Mouse (Mus musculus): ENCODE measurements at regions not wholly inside any gene's neighbourhood (a gene's known extent, or its start where the extent isn't known, plus 50 kb on each side); places are given as distances from the start of the nearest gene placed in this dataset.

DNA sequence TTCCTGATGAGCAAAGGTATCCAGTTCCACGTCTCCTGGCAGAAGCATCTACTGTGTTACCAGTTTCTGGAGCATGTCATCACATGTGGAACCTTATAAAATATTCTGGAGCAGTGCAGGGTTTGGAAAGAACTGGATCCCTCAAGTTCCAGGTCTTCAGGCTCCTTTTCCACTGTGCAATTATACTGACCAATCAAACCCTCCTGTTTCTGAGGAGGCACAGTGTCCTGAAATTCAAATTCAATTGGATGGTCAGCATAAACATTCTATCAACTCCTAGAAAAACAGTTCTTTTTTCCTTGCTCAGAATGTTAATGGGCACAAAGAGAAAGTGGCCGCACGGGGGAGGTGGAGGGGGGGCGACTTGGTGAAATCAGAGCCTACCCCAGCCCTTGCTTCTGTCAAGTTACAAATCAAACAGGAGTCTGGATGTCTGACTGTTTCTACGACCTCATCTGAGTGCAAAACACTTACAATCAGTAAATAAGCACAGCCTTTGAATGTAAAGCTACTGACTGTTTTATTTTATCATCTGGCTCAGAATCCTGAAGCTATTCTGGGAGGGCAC, 203.2 kb upstream of the Gm21897 start:
- H3K27ac ChIP-seq (ENCODE audit: insufficient read depth, low read length), result no peak overlapping the region
- H3K4me1 ChIP-seq (ENCODE audit: control insufficient read depth, insufficient read depth, low read length), result no peaks in the 10 kb centered on the region
- no peak for TF ChIP-seq POLR2A (IDR thresholded peaks at IDR 0.05; ENCODE audit: borderline replicate concordance, insufficient read depth, low read length)
- TF ChIP-seq CTCF (IDR thresholded peaks at IDR 0.05; ENCODE audit: borderline replicate concordance, insufficient read depth, low read depth, low read length), result no peak
- H3K4me3 ChIP-seq (replicated peaks; ENCODE audit: insufficient read depth, low read depth, low read length), result no peak overlapping the region
- no peaks in the 10 kb centered on the region for H3K27me3 ChIP-seq (ENCODE audit: control insufficient read depth, insufficient read depth, low read length)
- DNase-seq, result no peak
- WGBS, result 55% methylated on average over 5 of the region's 5 CpGs

GRCm38 (mm10) chr16:15114574-15115230, 202.6 kb upstream of the Gm21897 start:
- WGBS, result 86% methylated on average over 4 of the region's 4 CpGs
- Histone ChIP-seq H3K4me1 (ENCODE audit: control insufficient read depth, insufficient read depth, low read length) (no peaks in the 10 kb centered on the region), H3K27ac (ENCODE audit: insufficient read depth, low read length) (no peak overlapping the region), H3K4me3 (replicated peaks; ENCODE audit: insufficient read depth, low read depth, low read length) (no peak overlapping the region), H3K27me3 (ENCODE audit: control insufficient read depth, insufficient read depth, low read length) (no peaks in the 10 kb centered on the region)
- no peak for DNase-seq
- no peak for TF ChIP-seq CTCF (IDR thresholded peaks at IDR 0.05; ENCODE audit: borderline replicate concordance, insufficient read depth, low read depth, low read length)
- no peak for TF ChIP-seq POLR2A (IDR thresholded peaks at IDR 0.05; ENCODE audit: borderline replicate concordance, insufficient read depth, low read length)

GRCm38 (mm10) chr16:15115386-15115785, 201.9 kb upstream of the Gm21897 start:
- DNase-seq, result no peak
- H3K4me3 ChIP-seq (replicated peaks; ENCODE audit: insufficient read depth, low read depth, low read length), result no peak overlapping the region
- WGBS, result 41% methylated on average over 2 of the region's 2 CpGs
- TF ChIP-seq CTCF (IDR thresholded peaks at IDR 0.05; ENCODE audit: borderline replicate concordance, insufficient read depth, low read depth, low read length), result no peak
- TF ChIP-seq POLR2A (IDR thresholded peaks at IDR 0.05; ENCODE audit: borderline replicate concordance, insufficient read depth, low read length), result no peak
- no peak overlapping the region for H3K27ac ChIP-seq (ENCODE audit: insufficient read depth, low read length)
- H3K27me3 ChIP-seq (ENCODE audit: control insufficient read depth, insufficient read depth, low read length), result no peaks in the 10 kb centered on the region
- H3K4me1 ChIP-seq (ENCODE audit: control insufficient read depth, insufficient read depth, low read length), result no peaks in the 10 kb centered on the region

- no peak for DNase-seq
- no peak for TF ChIP-seq POLR2A (IDR thresholded peaks at IDR 0.05; ENCODE audit: borderline replicate concordance, insufficient read depth, low read length)
- no peak for TF ChIP-seq CTCF (IDR thresholded peaks at IDR 0.05; ENCODE audit: borderline replicate concordance, insufficient read depth, low read depth, low read length)
- WGBS, result 71% methylated on average over 1 of the region's 1 CpGs
These were observed 197.5 kb upstream of the Gm21897 start for GRCm38 (mm10) chr16:15119799-15120198.

GRCm38 (mm10) chr16:15128996-15129395, 188.3 kb upstream of the Gm21897 start:
- WGBS, result 84% methylated on average over 2 of the region's 2 CpGs
- Histone ChIP-seq H3K4me3 (replicated peaks; ENCODE audit: insufficient read depth, low read depth, low read length) (no peak overlapping the region), H3K27me3 (ENCODE audit: control insufficient read depth, insufficient read depth, low read length) (no peaks in the 10 kb centered on the region), H3K27ac (ENCODE audit: insufficient read depth, low read length) (no peak overlapping the region), H3K4me1 (ENCODE audit: control insufficient read depth, insufficient read depth, low read length) (no peaks in the 10 kb centered on the region)
- DNase-seq, result no peak
- TF ChIP-seq CTCF (IDR thresholded peaks at IDR 0.05; ENCODE audit: borderline replicate concordance, insufficient read depth, low read depth, low read length) (no peak), POLR2A (IDR thresholded peaks at IDR 0.05; ENCODE audit: borderline replicate concordance, insufficient read depth, low read length) (no peak)

More at GRCm38 (mm10) chr16:15119799-15120198, 197.5 kb upstream of the Gm21897 start:
- Histone ChIP-seq H3K4me3 (replicated peaks; ENCODE audit: insufficient read depth, low read depth, low read length) (no peak overlapping the region), H3K4me1 (ENCODE audit: control insufficient read depth, insufficient read depth, low read length) (no peaks in the 10 kb centered on the region), H3K27me3 (ENCODE audit: control insufficient read depth, insufficient read depth, low read length) (no peaks in the 10 kb centered on the region), H3K27ac (ENCODE audit: insufficient read depth, low read length) (no peak overlapping the region)

DNA sequence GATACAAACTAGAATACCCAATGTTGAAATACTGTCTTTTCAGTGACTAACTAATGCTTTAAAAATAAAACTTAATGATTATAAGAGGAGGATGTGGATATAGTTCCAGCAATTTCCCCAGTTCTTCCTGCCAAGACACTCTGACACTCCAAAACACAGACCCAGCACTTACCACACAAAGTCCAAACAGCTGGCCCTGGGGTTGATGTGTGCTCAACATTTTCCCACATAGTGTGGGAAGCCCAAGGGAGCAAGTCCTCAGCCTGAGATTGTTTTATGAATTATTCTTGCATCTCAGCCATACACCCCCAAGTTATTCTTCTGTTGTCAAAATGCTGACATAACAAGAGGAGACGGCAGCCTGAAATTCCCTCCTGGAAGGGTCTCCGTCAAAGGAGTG, 187.5 kb upstream of the Gm21897 start:
- no peak for DNase-seq
- Histone ChIP-seq H3K4me3 (replicated peaks; ENCODE audit: insufficient read depth, low read depth, low read length) (no peak overlapping the region), H3K27ac (ENCODE audit: insufficient read depth, low read length) (no peak overlapping the region), H3K4me1 (ENCODE audit: control insufficient read depth, insufficient read depth, low read length) (no peaks in the 10 kb centered on the region), H3K27me3 (ENCODE audit: control insufficient read depth, insufficient read depth, low read length) (no peaks in the 10 kb centered on the region)
- no peak for TF ChIP-seq POLR2A (IDR thresholded peaks at IDR 0.05; ENCODE audit: borderline replicate concordance, insufficient read depth, low read length)
- TF ChIP-seq CTCF (IDR thresholded peaks at IDR 0.05; ENCODE audit: borderline replicate concordance, insufficient read depth, low read depth, low read length), result no peak
- 69% methylated on average over 2 of the region's 2 CpGs for WGBS

- TF ChIP-seq CTCF (IDR thresholded peaks at IDR 0.05; ENCODE audit: borderline replicate concordance, insufficient read depth, low read depth, low read length) (no peak), POLR2A (IDR thresholded peaks at IDR 0.05; ENCODE audit: borderline replicate concordance, insufficient read depth, low read length) (no peak)
- H3K4me1 ChIP-seq (ENCODE audit: control insufficient read depth, insufficient read depth, low read length), result no peaks in the 10 kb centered on the region
- H3K27ac ChIP-seq (ENCODE audit: insufficient read depth, low read length), result no peak overlapping the region
- no peaks in the 10 kb centered on the region for H3K27me3 ChIP-seq (ENCODE audit: control insufficient read depth, insufficient read depth, low read length)
- no peak overlapping the region for H3K4me3 ChIP-seq (replicated peaks; ENCODE audit: insufficient read depth, low read depth, low read length)
- 66% methylated on average over 2 of the region's 2 CpGs for WGBS
- no peak for DNase-seq
These were observed 159.4 kb upstream of the Gm21897 start for GRCm38 (mm10) chr16:15157852-15158251.

DNA sequence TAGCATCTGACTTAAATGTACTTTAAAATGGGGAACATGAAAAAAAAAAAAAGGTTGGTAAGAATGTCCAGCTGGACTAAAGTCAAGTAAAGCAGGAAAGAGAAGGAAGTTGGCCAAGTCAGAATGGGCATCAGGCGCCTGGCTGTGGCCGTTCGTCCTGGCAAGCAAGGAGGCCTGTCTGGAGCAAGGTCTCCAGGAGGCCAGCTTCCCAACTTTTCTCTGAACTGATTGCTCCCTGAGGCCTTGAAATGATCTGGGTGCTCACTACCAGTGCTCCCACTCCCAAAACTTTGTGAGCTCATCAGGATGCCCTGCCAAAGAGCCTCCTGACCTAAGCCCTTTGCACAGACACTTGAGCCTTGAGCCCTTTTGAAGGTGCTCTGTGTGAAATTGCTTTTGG, 141.7 kb upstream of the Gm21897 start:
- DNase-seq, result no peak
- Histone ChIP-seq H3K4me1 (ENCODE audit: control insufficient read depth, insufficient read depth, low read length) (no peaks in the 10 kb centered on the region), H3K4me3 (replicated peaks; ENCODE audit: insufficient read depth, low read depth, low read length) (no peak overlapping the region), H3K27me3 (ENCODE audit: control insufficient read depth, insufficient read depth, low read length) (no peaks in the 10 kb centered on the region), H3K27ac (ENCODE audit: insufficient read depth, low read length) (no peak overlapping the region)
- WGBS, result 23% methylated on average over 3 of the region's 3 CpGs
- TF ChIP-seq CTCF (IDR thresholded peaks at IDR 0.05; ENCODE audit: borderline replicate concordance, insufficient read depth, low read depth, low read length), result no peak
- TF ChIP-seq POLR2A (IDR thresholded peaks at IDR 0.05; ENCODE audit: borderline replicate concordance, insufficient read depth, low read length), result no peak
